Mouse (Mus musculus) midbrain, embryonic 16.5 days (tissue): ENCODE measurements around the gene Cyp2w1. TPM values are rescaled to one million over a fixed set of nuclear protein-coding genes. Genes with fewer than 3 reads are reported as not detected.

Source experiments
- ATAC-seq: fragments of 200-750 bp; cut with Nextera tagmentation; 2 replicates; pipeline ENCODE4 v1.8.0; 2017; ENCODE audit warnings: moderate TSS enrichment
- H3K27ac ChIP-seq: fragments of 300-500 bp; sonication (generic); 2 replicates; pipeline ENCODE4 v1.5.1; 2014; ENCODE audit warnings: mild to moderate bottlenecking, low read length, mixed read lengths
- H3K27me3 ChIP-seq: fragments of 300-500 bp; sonication (generic); 2 replicates; pipeline ENCODE4 v1.6.1; 2014; ENCODE audit warnings: low read depth, low read length, mixed read lengths; ENCODE audit not compliant: control insufficient read depth, insufficient read depth
- H3K36me3 ChIP-seq: fragments of 300-500 bp; sonication (generic); 2 replicates; pipeline ENCODE4 v1.6.1; 2014; ENCODE audit warnings: mild to moderate bottlenecking, low read length, moderate library complexity, mixed read lengths; ENCODE audit not compliant: control insufficient read depth, insufficient read depth
- H3K4me1 ChIP-seq: fragments of 300-500 bp; sonication (generic); 2 replicates; pipeline ENCODE4 v1.6.1; 2014; ENCODE audit warnings: mild to moderate bottlenecking, low read length, mixed read lengths; ENCODE audit not compliant: control insufficient read depth, insufficient read depth
- H3K4me2 ChIP-seq: fragments of 300-500 bp; sonication (generic); 2 replicates; pipeline ENCODE4 v1.6.1; 2014; ENCODE audit warnings: mild to moderate bottlenecking, low read length, mixed read lengths
- H3K4me3 ChIP-seq: fragments of 300-500 bp; sonication (generic); 2 replicates; pipeline ENCODE4 v1.5.1; 2014; ENCODE audit warnings: low read depth, mild to moderate bottlenecking, low read length, moderate library complexity, mixed read lengths
- H3K9ac ChIP-seq: fragments of 300-500 bp; sonication (generic); 2 replicates; pipeline ENCODE4 v1.6.1; 2014; ENCODE audit warnings: low read depth, low read length, mixed read lengths
- H3K9me3 ChIP-seq: fragments of 300-500 bp; sonication (generic); replicated peaks from 2 replicates; pipeline ENCODE4 v1.6.1; 2014; ENCODE audit warnings: mild to moderate bottlenecking, low read length, mixed read lengths; ENCODE audit not compliant: control insufficient read depth, poor library complexity, severe bottlenecking
- WGBS: fragments of 180-500 bp; shearing (Covaris S2); extraction: QIAGEN DNeasy Blood & Tissue Kit; methylation state at CpG from one replicate; pipeline ENCODE4 v1.1.7; 2014; 5-methylcytosine and 5-hydroxymethylcytosine counted together
- polyA plus RNA-seq: library from polyadenylated mRNA; unstranded; fragments of >200 nt; fragmentation: Nextera tagmentation; extraction: Ambion mirVana; gene quantifications from 2 replicates; pipeline ENCODE4 v1.2.1, GENCODE M21; 2015

The Cyp2w1 gene
- polyA plus RNA-seq, 1 experiment from 2014 or later, result not detected

- WGBS, result 79% methylated on average over 13 of the region's 13 CpGs
- H3K4me1 ChIP-seq, result no peaks in the 10 kb centered on the region
- no peaks in the 10 kb centered on the region for H3K9me3 ChIP-seq
- no peaks in the 10 kb centered on the region for H3K27me3 ChIP-seq
- no peak for ATAC-seq
- H3K4me3 ChIP-seq, result no peak overlapping the region
- H3K36me3 ChIP-seq, result peaks cover 36% of the 10 kb centered on the region
- no peak overlapping the region for H3K9ac ChIP-seq
- H3K27ac ChIP-seq, result no peak overlapping the region
- no peak overlapping the region for H3K4me2 ChIP-seq
Observed at GRCm38 (mm10) chr5:139337826-139338370, 14.5 kb upstream of the Cyp2w1 start.

GRCm38 (mm10) chr5:139338403-139338802 is 14.0 kb upstream of the Cyp2w1 start:
- H3K4me3 ChIP-seq, result no peak overlapping the region
- H3K4me2 ChIP-seq, result no peak overlapping the region
- no peaks in the 10 kb centered on the region for H3K27me3 ChIP-seq
- 94% methylated on average over 3 of the region's 3 CpGs for WGBS
- H3K27ac ChIP-seq, result no peak overlapping the region
- no peak overlapping the region for H3K9ac ChIP-seq
- peaks cover 36% of the 10 kb centered on the region for H3K36me3 ChIP-seq
- H3K4me1 ChIP-seq, result peaks cover 3% of the 10 kb centered on the region
- no peaks in the 10 kb centered on the region for H3K9me3 ChIP-seq
- no peak for ATAC-seq

GRCm38 (mm10) chr5:139338891-139339290 is 13.5 kb upstream of the Cyp2w1 start:
- no peak overlapping the region for H3K4me2 ChIP-seq
- no peak overlapping the region for H3K4me3 ChIP-seq
- no peak overlapping the region for H3K9ac ChIP-seq
- peaks cover 8% of the 10 kb centered on the region for H3K4me1 ChIP-seq
- peaks cover 36% of the 10 kb centered on the region for H3K36me3 ChIP-seq
- no peaks in the 10 kb centered on the region for H3K9me3 ChIP-seq
- no peak for ATAC-seq
- WGBS, result 79% methylated on average over 11 of the region's 11 CpGs
- H3K27ac ChIP-seq, result no peak overlapping the region
- H3K27me3 ChIP-seq, result no peaks in the 10 kb centered on the region

DNA sequence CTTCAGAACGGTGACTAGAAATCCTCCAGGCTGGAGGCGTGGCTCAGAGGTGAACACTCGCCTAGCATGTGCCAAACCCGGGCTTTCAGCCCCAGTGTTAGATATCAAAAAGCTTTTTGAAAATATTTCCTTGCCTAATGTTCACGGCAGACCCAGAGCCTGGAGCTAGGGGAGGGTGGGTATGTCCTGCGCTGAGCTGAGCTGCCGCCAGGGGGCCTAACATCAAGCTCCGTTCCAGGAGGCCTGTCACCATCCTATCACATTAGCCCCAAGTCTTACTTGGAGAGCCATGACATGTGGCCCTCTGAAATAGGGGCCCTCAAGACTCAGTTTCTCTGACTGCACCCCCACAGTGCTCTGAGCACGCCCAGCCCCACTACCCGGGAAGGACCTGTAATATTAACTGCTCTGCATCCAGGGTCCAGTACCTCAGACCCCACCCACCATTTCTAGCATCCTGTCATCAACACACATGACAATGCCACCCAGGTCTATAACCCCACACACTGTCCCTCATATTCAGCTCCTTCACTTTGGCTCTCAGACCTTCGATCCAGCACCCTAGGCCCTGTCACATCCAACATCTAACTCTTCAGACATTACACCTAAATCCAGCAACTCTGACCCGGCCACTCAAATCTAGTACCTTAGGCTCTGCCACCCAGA is 8.3 kb upstream of the Cyp2w1 start:
- H3K27me3 ChIP-seq, result no peaks in the 10 kb centered on the region
- peak overlapping the region; percentile 74 for H3K4me2 ChIP-seq
- no peaks in the 10 kb centered on the region for H3K9me3 ChIP-seq
- H3K4me3 ChIP-seq, result peak overlapping the region; percentile 76
- H3K27ac ChIP-seq, result peak overlapping the region; percentile 78
- H3K9ac ChIP-seq, result peak overlapping the region; percentile 87
- peak; percentile 70 for ATAC-seq
- H3K36me3 ChIP-seq, result peaks cover 15% of the 10 kb centered on the region
- H3K4me1 ChIP-seq, result peaks cover 9% of the 10 kb centered on the region
- 7% methylated on average over 12 of the region's 12 CpGs for WGBS

GRCm38 (mm10) chr5:139344687-139345363 is 7.6 kb upstream of the Cyp2w1 start:
- H3K27ac ChIP-seq, result peak overlapping the region; percentile 78
- H3K4me1 ChIP-seq, result peaks cover 9% of the 10 kb centered on the region

GRCm38 (mm10) chr5:139345364-139345714 is 7.1 kb upstream of the Cyp2w1 start:
- Histone ChIP-seq H3K27me3 (no peaks in the 10 kb centered on the region), H3K4me1 (peaks cover 9% of the 10 kb centered on the region), H3K36me3 (peaks cover 12% of the 10 kb centered on the region), H3K4me3 (peak overlapping the region; percentile 76), H3K4me2 (peak overlapping the region; percentile 74), H3K9ac (peak overlapping the region; percentile 87), H3K27ac (peak overlapping the region; percentile 78), H3K9me3 (no peaks in the 10 kb centered on the region)
- ATAC-seq, result peak; percentile 46; the same call in 1 of the 2 replicates
- 9% methylated on average over 5 of the region's 5 CpGs for WGBS

More at GRCm38 (mm10) chr5:139344687-139345363, 7.6 kb upstream of the Cyp2w1 start:
- Histone ChIP-seq H3K27me3 (no peaks in the 10 kb centered on the region), H3K9me3 (no peaks in the 10 kb centered on the region), H3K4me3 (peak overlapping the region; percentile 76), H3K4me2 (peak overlapping the region; percentile 74), H3K36me3 (peaks cover 12% of the 10 kb centered on the region), H3K9ac (peak overlapping the region; percentile 87)
- under 1% methylated on average over 33 of the region's 33 CpGs for WGBS
- ATAC-seq, result peak; percentile 94

- H3K9ac ChIP-seq, result no peak overlapping the region
- ATAC-seq, result no peak
- no peak overlapping the region for H3K4me2 ChIP-seq
- H3K36me3 ChIP-seq, result peaks cover 1% of the 10 kb centered on the region; the same call in 1 of the 2 replicates
- 42% methylated on average over 1 of the region's 1 CpGs for WGBS
- H3K27me3 ChIP-seq, result no peaks in the 10 kb centered on the region
- no peak overlapping the region for H3K27ac ChIP-seq
- H3K4me1 ChIP-seq, result peaks cover 9% of the 10 kb centered on the region
- no peak overlapping the region for H3K4me3 ChIP-seq
- no peaks in the 10 kb centered on the region for H3K9me3 ChIP-seq
Observed at GRCm38 (mm10) chr5:139347225-139347624, 5.2 kb upstream of the Cyp2w1 start.

GRCm38 (mm10) chr5:139349713-139350112 is 2.7 kb upstream of the Cyp2w1 start:
- Histone ChIP-seq H3K4me2 (no peak overlapping the region), H3K36me3 (no peaks in the 10 kb centered on the region), H3K9ac (no peak overlapping the region), H3K27ac (no peak overlapping the region), H3K27me3 (no peaks in the 10 kb centered on the region), H3K4me3 (no peak overlapping the region), H3K4me1 (no peaks in the 10 kb centered on the region), H3K9me3 (no peaks in the 10 kb centered on the region)
- 76% methylated on average over 6 of the region's 6 CpGs for WGBS
- no peak for ATAC-seq

DNA sequence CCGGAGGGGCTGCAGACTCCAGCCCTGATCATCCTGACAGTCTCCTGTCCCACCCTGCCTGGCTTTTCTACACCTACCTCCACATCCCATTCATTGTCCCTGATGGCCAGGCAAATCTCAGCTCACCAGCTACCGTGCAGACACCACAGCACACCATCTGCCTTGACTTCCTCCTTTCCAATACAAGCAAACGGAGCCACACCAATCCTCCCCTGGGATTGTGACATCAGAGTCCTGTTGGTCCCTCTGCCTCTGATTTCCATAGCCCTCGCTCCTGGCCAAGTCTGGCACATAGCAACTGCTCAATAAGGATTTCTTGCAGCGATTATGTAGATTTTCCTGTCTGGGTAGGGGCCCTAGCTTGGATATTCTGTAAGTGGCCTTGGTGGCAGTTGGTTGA is 1.3 kb upstream of the Cyp2w1 start, which contains the start of gene Cox19:
TSS of gene Cox19 (minus strand) at position 285 of the 400 bp plus-strand sequence.
- Histone ChIP-seq H3K27me3 (no peaks in the 10 kb centered on the region), H3K27ac (no peak within 1 kb of the TSS), H3K36me3 (no peaks in the 10 kb centered on the region), H3K4me2 (no peak within 1 kb of the TSS), H3K4me3 (no peak within 1 kb of the TSS), H3K9ac (0 out of 2 replicates have a peak within 1 kb of the TSS, but pooled peaks have one; percentile 12), H3K9me3 (no peaks in the 10 kb centered on the region), H3K4me1 (no peaks in the 10 kb centered on the region)
- no peak for ATAC-seq
- WGBS, result 51% methylated on average over 5 of the region's 5 CpGs
